Mouse (Mus musculus) left cerebral cortex, adult 8-10 months (tissue): ENCODE data around the gene Slc25a10. TPM values are rescaled to one million over a fixed set of nuclear protein-coding genes. Genes with fewer than 3 reads are reported as not detected.
"Not testable (repeated sequence)": the region's sequence is repeated elsewhere in the genome, so short reads cannot be mapped to it uniquely, and the experiment has no call there.

Experiments
- DNase-seq, 2 experiments: peaks; one replicate each; pipeline ENCODE4 v3.0.0; 2022; ENCODE audit warnings: low spot score in 2 of 2
- total RNA-seq, 4 experiments: library from RNA; stranded (reverse); gene quantifications; 2 replicates each; pipeline ENCODE4 v1.2.4; 2022

Gene Slc25a10
- total RNA-seq, 4 experiments from 2014 or later: 21.2 to 25.8 (median 24.0) TPM

DNA sequence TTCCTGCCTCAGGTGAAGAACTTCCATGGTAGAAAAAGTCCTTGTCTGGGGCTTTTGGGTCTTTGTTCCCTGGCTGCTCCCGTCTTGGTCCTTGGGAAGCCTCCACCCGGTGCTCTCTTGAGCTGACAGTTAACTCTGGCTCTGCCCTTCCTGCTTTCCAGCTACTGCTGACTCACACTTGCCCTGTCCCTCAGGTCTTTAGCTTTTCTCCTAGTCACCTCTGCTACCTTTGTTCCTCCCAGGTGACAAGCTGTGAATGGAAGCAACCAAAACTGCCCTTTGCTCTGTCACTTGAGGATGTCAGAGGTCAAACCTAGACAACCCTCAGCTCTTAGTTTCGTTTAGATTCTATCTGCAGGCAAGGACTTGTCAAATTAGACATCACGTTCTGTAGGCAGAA, 18.3 kb downstream of the Slc25a10 start:
- DNase-seq: no peak

DNA sequence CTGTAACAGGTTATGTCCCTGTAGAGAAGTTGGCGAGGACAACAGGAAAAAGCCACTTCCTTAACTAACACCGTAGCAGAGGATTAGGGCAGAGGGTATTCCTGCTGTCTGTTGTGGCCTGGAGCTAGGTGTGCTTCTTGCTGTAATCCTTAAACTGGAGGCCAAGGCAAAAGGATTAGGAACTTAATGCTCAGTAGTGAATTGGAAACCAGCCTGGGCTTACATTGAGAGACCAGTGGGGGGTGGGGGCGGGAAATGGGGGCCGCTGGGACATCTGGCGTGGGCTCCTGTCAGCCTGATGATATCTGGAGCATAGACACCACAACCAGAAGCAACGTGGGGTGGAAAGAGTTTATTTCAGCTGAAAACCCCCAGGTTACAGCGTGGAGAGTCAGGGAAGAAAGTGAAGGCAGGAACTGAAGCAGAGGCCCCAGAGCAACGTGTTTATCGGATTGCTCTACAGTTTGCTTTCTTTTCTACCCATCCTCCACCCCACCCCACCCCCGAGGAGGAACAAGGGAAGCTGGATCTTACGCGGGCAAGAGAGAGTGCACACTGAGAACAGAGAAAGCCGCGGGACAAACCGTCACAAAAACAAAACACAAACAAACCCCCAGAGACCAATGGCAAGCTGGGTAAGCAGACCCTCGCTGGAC, 18.9 kb downstream of the Slc25a10 start:
- DNase-seq: no peak

DNA sequence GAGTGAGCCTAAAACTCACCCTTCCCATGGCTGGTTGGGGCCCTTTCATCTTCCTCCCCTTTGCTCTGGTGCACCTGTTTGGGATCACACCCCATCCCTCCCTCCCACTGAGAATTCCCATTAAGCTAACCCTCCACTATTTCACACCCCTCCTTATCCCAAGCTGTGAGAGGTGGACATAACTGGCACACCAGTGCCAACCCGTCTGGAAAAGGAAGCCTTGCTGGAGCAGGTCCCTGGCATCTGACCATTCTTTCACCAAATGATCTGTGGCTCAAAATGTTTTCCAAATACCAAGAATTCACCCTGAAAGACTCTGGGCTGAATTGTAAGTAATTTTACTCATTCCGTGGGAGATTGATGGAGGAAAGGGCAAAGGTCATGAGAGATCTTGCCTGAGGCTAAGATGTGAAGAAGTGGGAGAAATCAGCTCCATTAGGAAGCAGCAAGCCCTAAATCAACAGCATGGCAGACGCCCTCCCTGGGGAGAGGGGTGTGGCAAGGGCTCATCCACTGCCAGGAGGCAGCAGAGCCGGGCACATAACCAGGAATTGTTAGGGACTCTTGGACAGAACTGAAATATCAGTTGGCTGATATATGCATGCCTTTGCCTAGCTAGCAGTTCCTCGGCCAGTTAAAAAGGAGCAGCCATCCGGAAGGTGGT, 21.3 kb downstream of the Slc25a10 start:
- no peak for DNase-seq

DNA sequence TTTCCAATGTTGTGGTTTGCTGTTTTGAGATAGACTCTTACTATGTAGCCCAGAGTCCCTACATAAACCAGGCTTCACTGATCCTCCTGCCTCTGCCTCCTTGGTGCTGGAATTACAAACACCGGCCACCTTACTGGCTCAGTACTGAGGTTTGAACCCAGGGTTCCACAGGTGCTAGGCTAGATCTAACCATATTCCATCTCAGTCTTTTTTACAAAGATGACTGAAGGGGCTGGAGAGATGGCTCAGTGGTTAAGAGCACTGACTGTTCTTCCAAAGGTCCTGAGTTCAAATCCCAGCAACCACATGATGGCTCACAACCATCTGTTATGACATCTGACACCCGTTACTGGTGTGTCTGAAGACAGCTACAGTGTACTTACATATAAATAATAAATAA, 22.6 kb downstream of the Slc25a10 start:
- DNase-seq: not testable (repeated sequence)

DNA sequence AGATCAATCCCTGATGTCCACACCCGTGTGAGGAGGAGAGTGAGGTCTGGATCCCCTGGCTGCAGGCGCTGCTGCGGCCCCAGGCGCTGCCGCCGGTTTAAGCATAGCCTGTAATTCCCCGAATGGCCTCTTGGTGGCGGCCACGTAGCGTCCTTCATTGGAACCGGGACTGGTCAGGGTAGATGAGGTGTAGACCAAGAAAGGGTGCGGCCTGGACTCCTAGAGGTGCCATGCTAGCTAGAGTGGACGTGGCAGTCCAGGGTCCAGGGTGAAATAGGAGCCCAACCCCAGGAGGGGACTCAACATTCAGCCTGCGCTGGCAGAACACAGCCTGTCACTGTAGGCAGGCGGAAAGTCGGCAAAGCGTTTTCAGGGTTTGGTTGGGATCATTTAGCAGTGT, 24.0 kb downstream of the Slc25a10 start:
- DNase-seq: peak; percentile 57 to 85

DNA sequence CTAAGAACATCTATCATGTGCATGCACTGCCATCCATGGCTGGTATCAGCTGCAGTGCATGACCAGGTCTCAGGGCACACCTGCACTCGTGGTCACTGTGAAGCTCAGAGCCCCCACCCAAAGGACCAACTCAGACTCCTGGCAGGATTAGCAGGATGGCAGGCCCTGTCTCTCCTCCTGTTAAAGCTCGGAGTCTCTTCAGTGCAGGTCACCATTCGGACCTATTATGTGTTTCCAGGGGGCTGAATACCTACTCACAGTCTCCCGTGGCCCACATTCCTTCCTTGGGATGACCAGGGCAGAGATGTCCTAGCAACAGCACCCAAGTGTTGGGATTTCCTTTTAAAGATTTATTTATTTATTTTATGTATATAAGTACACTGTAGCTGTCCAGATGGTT, 25.5 kb downstream of the Slc25a10 start:
- no peak for DNase-seq

DNA sequence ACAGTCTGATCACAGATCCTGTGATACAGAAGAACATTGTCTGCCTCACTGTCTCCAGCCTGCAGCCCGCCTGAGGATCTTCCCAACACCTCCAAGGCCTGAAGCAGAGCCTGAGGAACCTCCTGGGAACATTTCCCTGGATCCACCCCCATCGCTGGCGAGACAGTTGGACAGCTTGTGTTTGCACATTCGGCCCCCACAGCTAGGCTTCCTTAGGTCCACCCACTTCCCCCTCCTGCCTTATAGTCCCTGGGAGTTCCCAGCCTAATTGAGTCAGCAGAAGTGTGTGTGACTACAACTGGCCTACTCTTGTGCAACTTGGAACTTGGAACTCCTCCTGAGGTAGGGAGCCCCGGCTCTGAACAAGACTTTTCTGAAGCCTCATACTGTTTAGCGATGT, 26.4 kb downstream of the Slc25a10 start:
- DNase-seq: peak; percentile 34 to 92

DNA sequence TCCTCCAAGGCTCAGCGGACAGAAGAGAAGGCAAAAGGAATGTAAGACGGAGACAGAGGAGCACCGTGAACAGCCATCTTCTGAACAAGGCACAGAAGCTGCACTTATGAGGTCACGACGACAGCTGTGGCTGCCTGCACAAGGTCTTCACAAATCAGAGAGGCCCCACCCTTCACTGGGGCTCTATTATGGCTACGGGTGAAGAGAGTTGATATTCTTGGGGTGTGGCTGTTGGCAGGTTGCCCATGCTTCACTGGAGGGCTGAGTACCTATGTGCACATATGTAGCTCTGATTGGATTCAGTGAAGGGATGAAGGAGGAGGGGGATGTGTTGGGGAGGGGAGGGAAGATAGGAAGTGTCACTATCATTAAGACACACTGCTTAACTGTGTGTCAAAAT, 26.9 kb downstream of the Slc25a10 start:
- no peak for DNase-seq

DNA sequence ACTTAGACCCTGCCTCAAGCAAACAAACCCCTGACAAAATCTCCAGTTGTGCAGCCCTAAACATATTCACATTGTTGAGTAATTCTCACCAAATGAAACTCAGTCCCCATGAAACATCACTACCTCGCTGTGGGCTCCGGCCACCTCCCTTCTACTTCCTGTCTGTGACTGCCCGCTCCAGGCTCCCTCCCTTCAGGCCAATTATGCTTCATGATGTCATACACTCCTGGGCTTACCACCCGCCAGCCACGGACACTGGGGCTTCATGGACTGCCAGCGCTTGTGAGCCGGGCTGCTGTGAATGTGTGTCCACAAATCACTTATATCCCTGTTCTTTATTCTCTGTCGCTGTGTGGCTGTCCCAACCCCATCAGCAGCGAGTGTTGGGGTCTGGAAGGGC, 28.1 kb downstream of the Slc25a10 start:
- no peak for DNase-seq

DNA sequence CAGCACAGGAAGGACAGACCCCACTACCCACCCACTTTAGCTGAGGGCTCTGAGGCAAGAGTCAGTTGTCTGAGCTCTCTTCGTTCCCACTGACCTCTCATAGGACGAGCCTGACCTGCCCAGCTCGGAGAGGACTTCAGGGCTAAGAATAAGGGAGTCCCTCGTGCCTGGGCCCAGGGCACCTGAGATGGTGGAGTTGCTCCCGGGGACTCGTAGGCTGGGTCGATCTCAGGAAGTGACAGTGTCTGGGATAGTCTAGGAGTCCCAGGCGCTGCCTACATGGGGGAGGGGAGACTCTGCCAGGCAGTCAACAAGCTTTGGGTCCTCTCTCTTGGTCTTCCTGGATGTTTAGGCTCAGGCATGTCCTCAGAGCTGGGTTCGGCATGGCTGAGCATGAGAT, 28.9 kb downstream of the Slc25a10 start:
- no peak for DNase-seq

DNA sequence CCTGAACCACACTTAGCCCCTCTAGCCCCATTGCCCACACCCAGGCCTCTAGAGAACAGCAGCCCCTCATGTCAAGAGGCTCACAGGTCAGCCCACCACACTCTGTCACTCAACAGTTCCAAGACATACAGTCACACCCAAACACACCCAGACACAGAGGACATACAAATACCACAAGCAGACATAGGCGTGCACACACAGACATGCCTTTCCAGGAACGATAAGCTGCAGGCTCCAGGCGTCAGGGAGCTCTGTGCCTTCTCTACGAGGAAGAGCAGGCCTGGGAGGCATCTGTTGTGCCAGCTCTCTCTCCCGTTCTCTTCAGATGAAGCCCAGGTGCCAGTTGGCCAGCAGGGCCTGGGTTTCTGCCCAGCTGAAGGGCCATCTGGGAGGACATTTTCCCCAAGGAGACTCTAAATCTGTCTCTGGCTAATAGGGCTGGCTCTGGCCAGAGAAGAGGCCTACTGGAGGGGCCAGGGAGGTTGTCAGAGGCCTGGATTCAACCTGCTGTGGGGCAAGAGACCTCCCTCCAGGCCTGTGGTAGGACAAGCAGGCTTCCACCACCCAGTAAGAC, 29.4 kb downstream of the Slc25a10 start:
- no peak for DNase-seq

DNA sequence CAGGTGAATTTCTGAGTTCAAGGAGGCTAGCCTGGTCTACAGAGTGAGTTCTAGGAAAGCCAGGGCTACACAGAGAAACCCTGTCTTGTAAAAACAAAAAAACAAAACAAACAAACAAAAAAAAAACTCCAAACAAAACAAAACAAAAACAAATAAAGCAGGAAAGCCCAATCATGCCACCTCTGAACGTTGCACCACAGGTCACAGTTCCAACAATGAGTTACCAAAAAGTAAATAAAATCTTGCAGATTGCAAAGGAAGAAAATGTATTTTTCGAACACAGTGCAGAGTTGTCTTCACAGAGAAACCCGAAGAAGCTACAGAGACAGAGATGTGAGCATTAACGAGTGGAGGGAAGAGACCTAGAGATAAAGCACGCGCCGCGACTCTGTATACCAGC, 30.9 kb downstream of the Slc25a10 start:
- DNase-seq: no peak

DNA sequence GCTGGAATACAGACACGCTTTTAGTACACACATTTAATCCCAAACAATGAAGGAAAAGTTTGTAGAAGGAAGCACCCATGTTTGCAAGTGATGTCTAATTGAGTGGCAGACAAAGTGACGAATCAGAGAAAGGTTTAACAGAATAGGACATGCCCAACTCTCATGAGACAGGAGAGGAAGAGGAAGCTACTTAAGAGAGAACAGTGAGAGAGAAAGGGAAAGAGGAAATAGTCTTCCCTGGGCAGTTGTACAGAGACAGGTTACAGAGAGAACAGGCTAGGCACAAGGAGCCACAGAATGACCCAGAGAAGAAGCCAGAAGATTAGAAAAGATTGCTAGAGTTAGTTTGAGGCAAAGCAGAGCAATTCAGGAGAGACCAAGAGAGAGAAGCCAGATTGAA, 34.3 kb downstream of the Slc25a10 start:
- no peak for DNase-seq

DNA sequence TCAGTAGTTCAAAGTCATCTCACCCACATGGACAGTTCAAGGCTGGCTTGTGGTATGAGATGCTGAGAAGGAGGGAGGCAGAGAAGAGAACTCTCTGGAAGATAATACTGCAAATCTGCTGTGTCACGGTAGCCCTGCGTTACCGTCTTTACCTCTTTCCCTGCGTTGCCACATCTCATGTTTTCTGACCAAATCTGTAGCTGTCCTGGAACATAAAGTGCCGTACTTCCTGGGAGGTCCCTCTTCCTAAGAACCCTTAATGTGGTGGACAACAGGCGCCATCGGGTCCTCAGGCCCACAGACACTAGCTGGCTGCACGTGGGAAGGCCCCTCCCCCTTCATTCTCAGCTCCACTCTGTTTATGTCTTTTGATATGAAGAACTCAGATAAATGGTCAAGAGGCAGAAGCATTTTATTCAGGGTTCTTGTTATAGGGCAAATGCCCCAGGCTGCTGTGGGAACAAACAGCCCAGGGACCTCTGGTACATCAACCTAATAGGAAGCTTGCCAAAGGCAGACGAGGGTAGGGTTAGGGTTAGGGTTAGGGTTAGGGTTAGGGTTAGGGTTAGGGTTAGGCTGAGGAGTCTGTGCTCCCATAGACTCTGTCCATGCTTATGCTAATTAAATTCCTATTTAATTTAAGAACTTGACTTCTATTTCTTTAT, 36.2 kb downstream of the Slc25a10 start:
- DNase-seq: no peak

DNA sequence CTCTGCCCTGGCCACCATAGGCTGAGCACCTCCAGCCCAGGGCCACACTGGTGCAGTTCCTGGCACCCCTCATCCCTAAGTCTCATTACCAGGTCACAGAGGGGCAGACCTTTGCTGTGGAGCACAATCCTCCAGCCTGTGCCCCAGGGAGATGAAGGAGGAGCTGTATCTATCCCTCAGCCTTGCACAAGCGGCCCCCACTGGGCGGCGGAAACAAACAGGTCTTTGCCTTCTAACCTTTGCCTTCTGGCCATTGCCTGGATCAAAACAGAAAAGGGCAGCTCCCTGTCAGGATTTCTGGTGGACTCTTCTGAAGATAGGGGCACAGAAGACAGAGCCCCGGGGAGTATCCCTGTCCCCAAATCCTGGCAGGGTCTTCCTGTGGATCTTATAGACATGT, 37.3 kb downstream of the Slc25a10 start:
- DNase-seq: no peak

DNA sequence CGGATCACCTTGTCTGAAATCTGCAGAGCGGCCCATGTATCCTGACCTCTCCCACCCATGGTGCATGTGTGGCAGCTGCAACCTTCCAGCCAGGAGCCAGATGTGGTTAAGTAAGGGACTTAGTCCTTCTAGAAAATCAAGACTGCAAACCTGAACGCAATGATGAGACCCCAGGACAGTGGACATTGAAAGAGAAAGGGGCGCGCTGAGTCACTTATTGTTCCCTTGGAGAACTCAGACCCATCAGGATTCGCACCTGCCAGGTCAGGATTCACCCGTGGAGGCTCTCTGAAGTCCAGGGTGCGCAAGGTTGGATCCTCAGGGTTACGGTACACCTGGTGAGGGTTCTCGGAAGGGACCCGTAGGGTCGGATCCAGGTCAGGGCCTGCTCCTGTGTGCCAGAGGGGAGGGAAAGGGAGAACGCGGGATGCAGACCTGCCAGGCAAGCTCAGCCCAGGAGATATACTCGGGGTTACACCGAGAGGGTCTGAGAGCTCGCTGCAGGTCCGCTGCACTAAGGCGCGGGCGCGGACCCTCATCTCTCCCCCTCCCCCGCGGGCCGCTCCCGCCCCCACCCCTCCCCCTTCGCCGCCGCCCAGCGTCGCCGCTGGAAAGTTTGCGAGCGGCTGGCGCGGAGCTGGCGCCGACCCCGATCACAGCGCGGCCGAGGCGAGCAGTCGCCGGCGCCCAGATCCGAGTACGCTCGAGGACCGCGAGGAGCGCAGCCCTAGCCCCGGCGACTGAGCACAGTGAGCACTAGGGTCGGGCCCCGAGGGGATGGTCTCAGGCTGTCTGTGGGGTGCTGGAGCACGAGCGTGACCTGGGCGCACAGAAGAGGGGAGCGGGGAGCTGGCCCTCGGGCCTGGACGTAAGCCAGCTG, 38.7 kb downstream of the Slc25a10 start, which contains the start of gene Gcgr:
TSS of gene Gcgr (plus strand) at position 615 of the 880 bp plus-strand sequence.
- no peak for DNase-seq

DNA sequence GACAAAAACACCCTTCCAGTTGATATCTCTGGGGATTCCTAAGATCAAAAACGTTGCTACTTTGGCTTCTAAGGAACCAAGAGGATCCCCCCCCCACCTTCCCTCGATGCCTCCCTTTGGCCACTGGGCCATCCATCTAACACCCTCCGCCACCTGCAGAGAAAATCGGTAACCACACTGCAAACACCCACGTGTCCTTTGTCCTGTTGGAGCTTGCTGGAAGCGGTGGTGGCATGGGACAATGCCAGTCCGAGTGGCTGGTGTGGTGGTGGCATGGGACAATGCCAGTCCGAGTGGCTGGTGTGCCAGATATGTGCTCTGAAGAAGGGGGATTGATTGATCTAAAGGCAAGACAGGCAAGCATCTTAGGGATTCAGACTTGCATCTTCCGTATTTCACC, 40.0 kb downstream of the Slc25a10 start:
- DNase-seq: no peak

DNA sequence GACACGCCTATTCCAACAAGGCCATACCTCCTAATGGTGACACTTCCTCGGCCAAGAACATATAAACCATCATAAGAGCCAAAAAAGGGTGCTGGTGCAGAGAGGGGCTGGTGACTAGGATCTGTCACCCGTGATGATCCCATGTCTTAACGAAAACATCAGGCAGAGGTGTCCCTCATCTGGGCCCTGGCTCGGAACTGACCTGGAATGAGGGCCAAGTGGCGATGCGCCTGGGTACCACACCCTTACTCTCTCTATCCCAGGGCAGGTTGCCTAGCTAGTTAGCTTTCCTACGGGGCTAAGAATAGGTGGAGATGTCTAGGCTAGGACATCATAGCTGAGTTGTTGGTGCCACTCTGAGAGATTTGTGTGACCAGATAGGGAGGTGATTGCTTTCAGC, 42.5 kb downstream of the Slc25a10 start:
- no peak for DNase-seq

DNA sequence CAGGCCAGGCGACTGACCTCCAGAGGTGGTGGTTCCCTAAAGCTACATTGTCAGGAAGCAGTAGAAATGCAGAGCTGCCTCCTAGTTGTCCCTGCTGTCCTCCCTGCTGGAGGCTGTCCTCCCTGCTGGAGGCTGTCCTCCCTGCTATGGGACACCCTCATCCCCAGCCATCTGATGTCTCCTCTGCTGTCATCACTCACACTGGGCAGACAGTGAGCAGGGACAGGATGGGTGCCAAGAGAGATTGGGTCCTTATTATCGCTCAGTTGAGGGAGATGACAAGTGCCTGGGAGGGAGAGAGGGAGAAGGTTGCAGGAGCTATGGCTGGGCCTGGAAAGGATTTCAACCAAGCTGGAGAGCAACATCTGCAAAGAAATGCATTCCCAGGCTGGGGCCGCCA, 43.5 kb downstream of the Slc25a10 start:
- DNase-seq: no peak

DNA sequence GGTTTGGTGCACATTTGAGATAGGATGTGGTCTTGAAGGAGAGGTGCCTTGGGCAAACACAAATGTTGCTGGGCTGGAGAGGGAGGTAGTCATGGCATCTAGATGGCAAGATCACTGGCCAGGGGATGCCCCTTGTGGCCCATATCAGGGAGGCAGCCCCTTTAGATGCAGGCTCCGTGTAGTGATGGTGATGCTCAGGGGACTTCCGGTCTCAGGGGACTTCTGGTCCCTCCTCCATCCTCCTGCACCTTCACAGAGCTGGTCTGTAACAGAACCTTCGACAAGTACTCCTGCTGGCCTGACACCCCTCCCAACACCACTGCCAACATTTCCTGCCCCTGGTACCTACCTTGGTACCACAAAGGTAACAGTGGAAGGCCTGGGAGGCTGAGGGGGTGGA, 44.2 kb downstream of the Slc25a10 start:
- no peak for DNase-seq

DNA sequence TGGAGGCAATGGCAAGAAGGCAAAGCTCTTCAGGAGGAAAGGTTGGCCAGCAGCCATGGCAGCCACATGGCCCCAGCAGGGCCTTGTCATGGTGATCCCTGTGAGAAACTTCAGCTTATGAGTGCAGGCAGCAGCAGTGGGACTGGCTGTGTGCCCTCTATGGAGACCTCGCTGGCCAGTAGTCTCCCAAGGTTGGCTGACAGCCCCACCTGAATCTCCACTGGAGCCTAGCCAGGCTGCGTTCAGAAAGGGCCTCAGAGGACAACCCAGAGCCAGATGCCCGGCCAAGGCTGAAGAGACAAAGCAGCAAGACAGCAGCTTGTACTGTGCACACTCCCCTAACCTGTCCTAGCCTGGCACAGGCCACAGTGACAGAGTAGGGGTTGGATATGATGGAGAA, 46.8 kb downstream of the Slc25a10 start:
- DNase-seq: no peak

DNA sequence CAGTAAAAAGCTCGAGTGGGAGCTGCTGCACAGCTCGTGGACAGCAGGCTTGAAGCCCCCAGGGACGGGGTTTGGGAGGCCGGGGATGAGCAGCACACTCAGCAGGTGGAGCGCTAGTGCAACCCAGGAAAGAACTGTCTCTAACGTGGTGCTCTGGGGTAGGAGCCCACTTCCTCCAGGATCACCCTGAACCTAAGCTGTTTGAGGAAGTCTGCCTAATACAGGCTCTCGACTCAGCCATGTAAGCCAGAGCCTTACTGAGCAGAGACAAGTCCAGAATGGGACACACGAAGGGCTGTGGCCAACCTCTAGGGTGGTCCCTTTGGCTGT, 47.3 kb downstream of the Slc25a10 start:
- DNase-seq: no peak
